Mouse (Mus musculus) heart, postnatal 0 days (tissue): ENCODE measurements around the gene Magoh. TPM values are rescaled to one million over a fixed set of nuclear protein-coding genes. Genes with fewer than 3 reads are reported as not detected.

Experiments used
- ATAC-seq: fragments of 200-750 bp; cut with Nextera tagmentation; 2 replicates; pipeline ENCODE4 v1.8.0; 2017; ENCODE audit warnings: low read depth, moderate number of reproducible peaks, moderate library complexity; ENCODE audit not compliant: insufficient read depth
- DNase-seq: peaks from one replicate; pipeline ENCODE4 v3.0.0-alpha.2; 2016; ENCODE audit warnings: low spot score
- H3K27ac ChIP-seq: fragments of 300-500 bp; sonication (generic); 2 replicates; pipeline ENCODE4 v1.5.1; 2014; ENCODE audit warnings: low read depth, mild to moderate bottlenecking
- H3K27me3 ChIP-seq: fragments of 300-500 bp; sonication (generic); 2 replicates; pipeline ENCODE4 v1.6.1; 2014; ENCODE audit warnings: low read length, mixed read lengths; ENCODE audit not compliant: control insufficient read depth, insufficient read depth
- H3K36me3 ChIP-seq: fragments of 300-500 bp; sonication (generic); replicated peaks from 2 replicates; pipeline ENCODE4 v1.6.1; 2014; ENCODE audit warnings: low read length, mixed read lengths; ENCODE audit not compliant: control insufficient read depth, insufficient read depth
- H3K4me1 ChIP-seq: fragments of 300-500 bp; sonication (generic); 2 replicates; pipeline ENCODE4 v1.6.1; 2014; ENCODE audit warnings: antibody characterized with exemption; ENCODE audit not compliant: control insufficient read depth, insufficient read depth
- H3K4me2 ChIP-seq: fragments of 300-500 bp; sonication (generic); 2 replicates; pipeline ENCODE4 v1.6.1; 2014; ENCODE audit warnings: low read depth, mild to moderate bottlenecking, low read length, moderate library complexity
- H3K4me3 ChIP-seq: fragments of 300-500 bp; sonication (generic); 2 replicates; pipeline ENCODE4 v1.5.1; 2014; ENCODE audit warnings: low read depth, low read length
- H3K9ac ChIP-seq: fragments of 300-500 bp; sonication (generic); replicated peaks from 2 replicates; pipeline ENCODE4 v1.6.1; 2014; ENCODE audit warnings: low read depth, low read length, mixed read lengths
- H3K9me3 ChIP-seq: fragments of 300-500 bp; sonication (generic); replicated peaks from 2 replicates; pipeline ENCODE4 v1.6.1; 2016; ENCODE audit warnings: low read length; ENCODE audit not compliant: control insufficient read depth
- CTCF ChIP-seq: IDR thresholded peaks from 2 replicates; pipeline ENCODE4 v1.5.1; 2016; ENCODE audit warnings: antibody characterized with exemption, control low read depth, low read depth
- EP300 ChIP-seq: IDR thresholded peaks from 2 replicates; pipeline ENCODE4 v1.6.1; 2016; ENCODE audit warnings: antibody characterized with exemption, low read depth
- WGBS: fragments of 180-500 bp; shearing (Covaris S2); extraction: QIAGEN DNeasy Blood & Tissue Kit; methylation state at CpG from one replicate; pipeline ENCODE4 v1.1.7; 2014; 5-methylcytosine and 5-hydroxymethylcytosine counted together
- polyA plus RNA-seq: library from polyadenylated mRNA; unstranded; fragments of >200 nt; fragmentation: Nextera tagmentation; extraction: Ambion mirVana; gene quantifications from 2 replicates; pipeline ENCODE4 v1.2.1, GENCODE M21; 2015
- total RNA-seq: library from RNA; depleted of rRNA; stranded (reverse); fragments of >200 nt; gene quantifications from 2 replicates; pipeline ENCODE4 v1.2.3, GENCODE M21; 2014; ENCODE audit warnings: low replicate concordance; rRNA removed

Magoh gene
- total RNA-seq (28.9 and 61.5 TPM in 2 replicates), polyA plus RNA-seq (84.4 and 86.3 TPM in 2 replicates)

DNA sequence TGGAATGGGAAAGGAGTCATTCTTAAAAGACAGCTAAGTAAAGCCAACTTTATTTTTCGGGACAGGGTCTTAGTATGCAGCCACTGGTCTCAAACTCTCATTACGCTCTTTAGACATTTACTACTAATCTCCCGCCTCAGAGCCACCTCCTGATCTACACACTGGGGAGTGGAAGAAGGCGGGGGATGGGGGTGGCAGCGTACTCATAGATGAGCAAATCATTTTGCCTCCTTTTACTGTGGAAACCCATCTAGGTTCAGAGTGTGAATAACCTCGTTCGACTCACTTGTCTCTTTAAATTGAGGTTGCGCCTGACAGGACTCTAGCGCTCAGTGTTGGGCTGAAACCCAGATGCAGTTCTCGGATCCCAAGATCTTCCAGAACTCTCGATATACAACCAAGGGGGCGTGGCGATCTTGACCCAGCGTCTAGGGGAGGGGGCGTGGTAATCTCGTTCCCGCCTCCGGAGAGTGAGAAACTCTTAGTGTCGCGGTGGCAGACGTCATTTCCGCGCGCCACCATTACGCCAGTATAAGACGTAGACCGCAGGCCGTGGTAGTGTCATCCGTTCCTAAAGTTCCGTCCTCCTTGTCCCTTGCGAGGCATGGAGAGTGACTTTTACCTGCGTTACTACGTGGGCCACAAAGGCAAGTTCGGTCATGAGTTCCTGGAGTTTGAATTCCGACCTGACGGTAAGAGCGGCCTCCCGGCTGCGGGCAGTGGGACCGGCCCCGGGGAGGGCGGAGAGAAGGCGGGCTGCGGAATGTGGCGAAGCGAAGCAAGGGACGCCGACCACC, at the start of gene Magoh:
Gene Magoh, plus strand, starts transcription at position 502 of the 797 bp plus-strand sequence.
- Histone ChIP-seq H3K36me3 (peaks cover 28% of the 10 kb centered on the region), H3K27me3 (no peaks in the 10 kb centered on the region), H3K27ac (peak within 1 kb of the TSS; percentile 77), H3K4me1 (peaks cover 8% of the 10 kb centered on the region), H3K4me3 (peak within 1 kb of the TSS; percentile 88), H3K9ac (peak within 1 kb of the TSS; percentile 87), H3K9me3 (no peaks in the 10 kb centered on the region), H3K4me2 (peak within 1 kb of the TSS; percentile 86)
- peak; percentile 96 for DNase-seq
- peak; percentile 96 for ATAC-seq
- 3% methylated on average over 47 of the region's 48 CpGs for WGBS
- TF ChIP-seq EP300, result no peak

DNA sequence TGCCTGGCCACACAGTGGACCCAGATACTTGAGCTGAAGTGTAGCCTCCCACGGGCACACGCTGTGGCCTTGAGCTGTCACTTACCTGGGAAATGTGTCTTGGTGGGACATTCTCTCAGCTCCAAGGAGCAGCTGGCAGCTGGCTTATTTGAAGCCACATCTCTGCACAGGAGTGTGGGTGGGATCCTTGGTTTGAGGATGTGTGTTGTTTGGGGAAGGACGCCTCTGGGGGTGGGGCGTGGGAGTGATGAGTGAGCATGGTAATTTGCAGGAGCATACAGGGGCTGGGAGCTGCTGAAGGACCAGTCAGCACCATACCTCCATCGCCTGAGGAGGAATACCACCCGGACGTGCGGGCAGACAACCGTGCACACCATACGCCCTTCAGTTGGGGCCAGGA, 49.4 kb upstream of the Magoh start:
- no peak for ATAC-seq

DNA sequence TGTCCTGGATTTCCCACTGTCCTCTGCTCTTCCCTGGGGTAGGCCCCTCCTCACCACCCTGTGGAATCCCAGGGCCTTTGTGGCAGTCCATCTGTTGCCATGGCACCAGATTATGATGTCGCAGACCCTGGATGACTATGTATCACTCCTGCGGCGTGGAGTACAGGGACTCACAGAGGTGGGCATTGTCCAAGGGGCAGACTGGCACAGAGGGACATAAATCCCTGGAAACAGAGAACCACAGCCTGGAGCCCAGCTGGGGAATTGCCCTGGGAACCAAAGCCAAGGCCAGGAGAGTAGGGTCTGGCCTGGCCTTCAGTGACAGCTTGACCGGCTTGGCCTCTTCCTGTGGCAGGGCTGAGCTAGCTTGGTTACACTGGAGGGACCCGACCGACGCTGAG, 48.7 kb upstream of the Magoh start:
- H3K4me1 ChIP-seq, result no peaks in the 10 kb centered on the region
- no peak for TF ChIP-seq CTCF
- TF ChIP-seq EP300, result no peak
- ATAC-seq, result no peak
- 0 out of 2 replicates have a peak, but pooled peaks cover 5% of the 10 kb centered on the region for H3K27me3 ChIP-seq
- WGBS, result 75% methylated on average over 7 of the region's 7 CpGs
- no peak overlapping the region for H3K9ac ChIP-seq
- H3K9me3 ChIP-seq, result no peaks in the 10 kb centered on the region
- H3K27ac ChIP-seq, result no peak overlapping the region
- H3K4me3 ChIP-seq, result no peak overlapping the region
- no peak for DNase-seq
- no peak overlapping the region for H3K4me2 ChIP-seq
- H3K36me3 ChIP-seq, result no peaks in the 10 kb centered on the region

More for the DNA sequence above, 49.4 kb upstream of the Magoh start:
- TF ChIP-seq CTCF (no peak), EP300 (no peak)
- H3K9me3 ChIP-seq, result no peaks in the 10 kb centered on the region
- no peak overlapping the region for H3K4me3 ChIP-seq
- no peak overlapping the region for H3K27ac ChIP-seq
- no peak overlapping the region for H3K9ac ChIP-seq
- WGBS, result 60% methylated on average over 10 of the region's 10 CpGs
- no peaks in the 10 kb centered on the region for H3K36me3 ChIP-seq
- DNase-seq, result no peak
- no peak overlapping the region for H3K4me2 ChIP-seq
- H3K4me1 ChIP-seq, result no peaks in the 10 kb centered on the region
- 0 out of 2 replicates have a peak, but pooled peaks cover 5% of the 10 kb centered on the region for H3K27me3 ChIP-seq

DNA sequence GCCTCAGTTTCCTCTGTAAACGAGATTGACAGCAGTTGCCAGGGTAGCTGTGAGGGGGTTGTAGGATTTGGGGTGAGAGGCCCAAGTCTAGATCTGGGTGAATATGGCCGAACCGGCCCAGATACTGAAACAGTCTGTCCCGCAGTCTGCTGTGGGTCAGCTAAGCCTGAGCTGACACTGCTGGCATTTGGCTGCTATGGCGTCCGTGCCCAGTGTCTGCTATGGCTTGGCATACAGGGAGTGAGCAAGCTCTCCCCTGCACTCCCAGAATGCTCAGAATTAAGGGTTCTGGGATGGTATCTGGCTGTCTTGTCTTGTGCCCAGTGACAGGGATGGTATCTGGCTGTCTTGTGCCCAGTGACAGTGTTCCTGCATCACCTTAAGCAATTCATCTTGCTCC, 47.9 kb upstream of the Magoh start:
- Histone ChIP-seq H3K4me3 (no peak overlapping the region), H3K36me3 (no peaks in the 10 kb centered on the region), H3K4me1 (no peaks in the 10 kb centered on the region), H3K9ac (no peak overlapping the region), H3K27ac (no peak overlapping the region), H3K4me2 (no peak overlapping the region), H3K9me3 (no peaks in the 10 kb centered on the region), H3K27me3 (0 out of 2 replicates have a peak, but pooled peaks cover 5% of the 10 kb centered on the region)
- no peak for DNase-seq
- TF ChIP-seq EP300 (no peak), CTCF (no peak)
- no peak for ATAC-seq
- WGBS, result 88% methylated on average over 6 of the region's 6 CpGs

DNA sequence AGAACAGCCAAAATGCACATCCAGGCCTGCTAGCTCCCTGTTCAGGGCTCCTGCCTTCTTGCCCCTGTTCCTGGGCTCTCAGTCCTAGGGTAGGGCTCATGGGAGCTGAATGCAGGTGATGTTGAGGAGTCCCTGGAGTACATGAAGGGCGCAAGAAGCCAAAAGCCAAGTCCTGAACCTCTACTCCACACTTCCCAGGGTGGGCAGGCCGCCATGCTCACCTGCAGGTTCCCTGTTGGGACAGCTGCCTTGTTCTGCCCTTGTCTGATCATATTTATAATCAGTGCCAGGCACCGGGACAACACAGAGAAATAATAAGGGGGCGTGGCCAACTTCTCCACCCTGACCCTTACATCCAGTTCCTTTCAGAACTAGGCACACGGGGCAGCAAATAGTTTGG, 46.0 kb upstream of the Magoh start:
- 76% methylated on average over 5 of the region's 5 CpGs for WGBS
- Histone ChIP-seq H3K27ac (no peak overlapping the region), H3K4me2 (no peak overlapping the region), H3K9ac (no peak overlapping the region), H3K9me3 (no peaks in the 10 kb centered on the region), H3K27me3 (0 out of 2 replicates have a peak, but pooled peaks cover 5% of the 10 kb centered on the region), H3K4me1 (no peaks in the 10 kb centered on the region), H3K4me3 (no peak overlapping the region), H3K36me3 (no peaks in the 10 kb centered on the region)
- DNase-seq (no peak), ATAC-seq (no peak)
- no peak for TF ChIP-seq EP300
- no peak for TF ChIP-seq CTCF
